Mouse (Mus musculus): Measurements from ENCODE around the gene Tmem121.

The Tmem121 gene

GRCm38 (mm10) chr12:113148381-113149035 is 37.2 kb upstream of the Tmem121 start:
- DNase-seq (ENCODE audit: extremely low read depth, insufficient read length, low spot score), result peak; percentile 64

- no peak for DNase-seq (ENCODE audit: extremely low read depth, insufficient read length, low spot score)
Measured at GRCm38 (mm10) chr12:113149341-113149740, 36.4 kb upstream of the Tmem121 start.

GRCm38 (mm10) chr12:113149896-113150295 is 35.8 kb upstream of the Tmem121 start:
- DNase-seq (ENCODE audit: extremely low read depth, insufficient read length, low spot score), result no peak

GRCm38 (mm10) chr12:113150591-113150990 is 35.1 kb upstream of the Tmem121 start:
- no peak for DNase-seq (ENCODE audit: extremely low read depth, insufficient read length, low spot score)

- DNase-seq (ENCODE audit: extremely low read depth, insufficient read length, low spot score), result no peak
Measured at GRCm38 (mm10) chr12:113151046-113151445, 34.7 kb upstream of the Tmem121 start.

GRCm38 (mm10) chr12:113151661-113152271 is 34.0 kb upstream of the Tmem121 start:
- no peak for DNase-seq (ENCODE audit: extremely low read depth, insufficient read length, low spot score)

- DNase-seq (ENCODE audit: extremely low read depth, insufficient read length, low spot score), result no peak
Measured at GRCm38 (mm10) chr12:113152272-113152661, 33.5 kb upstream of the Tmem121 start.

GRCm38 (mm10) chr12:113152991-113153525 is 32.7 kb upstream of the Tmem121 start:
- no peak for DNase-seq (ENCODE audit: extremely low read depth, insufficient read length, low spot score)

- no peak for DNase-seq (ENCODE audit: extremely low read depth, insufficient read length, low spot score)
Measured at GRCm38 (mm10) chr12:113153971-113154370, 31.8 kb upstream of the Tmem121 start.

- no peak for DNase-seq (ENCODE audit: extremely low read depth, insufficient read length, low spot score)
Measured at GRCm38 (mm10) chr12:113154747-113155075, 31.0 kb upstream of the Tmem121 start.

GRCm38 (mm10) chr12:113155076-113155771 is 30.5 kb upstream of the Tmem121 start:
- no peak for DNase-seq (ENCODE audit: extremely low read depth, insufficient read length, low spot score)

- DNase-seq (ENCODE audit: extremely low read depth, insufficient read length, low spot score), result peak; percentile 98
Measured at GRCm38 (mm10) chr12:113155887-113156539, 29.7 kb upstream of the Tmem121 start, which contains the start of gene Tedc1. Gene Tedc1 (plus strand): TSS chr12:113156421.

- DNase-seq (ENCODE audit: extremely low read depth, insufficient read length, low spot score), result no peak
Measured at GRCm38 (mm10) chr12:113156540-113156929, 29.2 kb upstream of the Tmem121 start.

- DNase-seq (ENCODE audit: extremely low read depth, insufficient read length, low spot score), result no peak
Measured at GRCm38 (mm10) chr12:113157002-113157401, 28.7 kb upstream of the Tmem121 start.

GRCm38 (mm10) chr12:113157521-113157920 is 28.2 kb upstream of the Tmem121 start:
- DNase-seq (ENCODE audit: extremely low read depth, insufficient read length, low spot score), result no peak

- no peak for DNase-seq (ENCODE audit: extremely low read depth, insufficient read length, low spot score)
Measured at GRCm38 (mm10) chr12:113157971-113158370, 27.8 kb upstream of the Tmem121 start.

GRCm38 (mm10) chr12:113163561-113164006 is 22.1 kb upstream of the Tmem121 start:
- no peak for DNase-seq (ENCODE audit: extremely low read depth, insufficient read length, low spot score)

- DNase-seq (ENCODE audit: extremely low read depth, insufficient read length, low spot score), result no peak
Measured at GRCm38 (mm10) chr12:113168031-113168536, 17.6 kb upstream of the Tmem121 start.

- DNase-seq (ENCODE audit: extremely low read depth, insufficient read length, low spot score), result peak; percentile 31
Measured at GRCm38 (mm10) chr12:113176960-113177725, 8.6 kb upstream of the Tmem121 start.

- DNase-seq (ENCODE audit: extremely low read depth, insufficient read length, low spot score), result no peak
Measured at GRCm38 (mm10) chr12:113181020-113181419, 4.7 kb upstream of the Tmem121 start.
